Mouse (Mus musculus) bone marrow macrophage, adult 2 months (primary cell): ENCODE data around the gene Col11a2. TPM values are rescaled to one million over a fixed set of nuclear protein-coding genes. Genes with fewer than 3 reads are reported as not detected.

Experiments used
- H3K27ac ChIP-seq: 2 replicates; pipeline ENCODE4 v1.5.1; 2012; ENCODE audit warnings: low read depth, low read length; ENCODE audit not compliant: insufficient read depth
- H3K4me1 ChIP-seq: 2 replicates; pipeline ENCODE4 v1.6.1; 2012; ENCODE audit warnings: low read length; ENCODE audit not compliant: control insufficient read depth, insufficient read depth
- H3K4me3 ChIP-seq: 2 replicates; pipeline ENCODE4 v1.5.1; 2012; ENCODE audit warnings: mild to moderate bottlenecking, low read length, moderate library complexity; ENCODE audit not compliant: insufficient read depth
- CTCF ChIP-seq: IDR thresholded peaks from 2 replicates; pipeline ENCODE4 v1.5.1; 2012; ENCODE audit warnings: low read depth, mild to moderate bottlenecking, low read length, moderate library complexity
- POLR2A ChIP-seq: IDR thresholded peaks from 2 replicates; pipeline ENCODE4 v1.6.1; 2012; ENCODE audit warnings: mild to moderate bottlenecking, low read depth, low read length, borderline replicate concordance
- polyA plus RNA-seq: library from polyadenylated mRNA; stranded (reverse); fragments of >200 nt; gene quantifications from 2 replicates; pipeline ENCODE4 v1.2.4, GENCODE M21; 2012; ENCODE audit not compliant: missing spikeins, insufficient read depth, insufficient read length

Col11a2 gene
- polyA plus RNA-seq, 1 experiment: 0.51 TPM

- Histone ChIP-seq H3K4me1 (peaks cover 28% of the 10 kb centered on the region), H3K4me3 (no peak overlapping the region), H3K27ac (no peak overlapping the region)
- TF ChIP-seq CTCF: no peak
- no peak for TF ChIP-seq POLR2A
Measured at GRCm38 (mm10) chr17:34099531-34099930, 60.3 kb downstream of the Col11a2 start.

GRCm38 (mm10) chr17:34101185-34101584, 61.9 kb downstream of the Col11a2 start:
- Histone ChIP-seq H3K27ac (no peak overlapping the region), H3K4me3 (0 out of 2 replicates have a peak overlapping the region, but pooled peaks have one; percentile 9), H3K4me1 (peaks cover 27% of the 10 kb centered on the region)
- no peak for TF ChIP-seq POLR2A
- no peak for TF ChIP-seq CTCF

DNA sequence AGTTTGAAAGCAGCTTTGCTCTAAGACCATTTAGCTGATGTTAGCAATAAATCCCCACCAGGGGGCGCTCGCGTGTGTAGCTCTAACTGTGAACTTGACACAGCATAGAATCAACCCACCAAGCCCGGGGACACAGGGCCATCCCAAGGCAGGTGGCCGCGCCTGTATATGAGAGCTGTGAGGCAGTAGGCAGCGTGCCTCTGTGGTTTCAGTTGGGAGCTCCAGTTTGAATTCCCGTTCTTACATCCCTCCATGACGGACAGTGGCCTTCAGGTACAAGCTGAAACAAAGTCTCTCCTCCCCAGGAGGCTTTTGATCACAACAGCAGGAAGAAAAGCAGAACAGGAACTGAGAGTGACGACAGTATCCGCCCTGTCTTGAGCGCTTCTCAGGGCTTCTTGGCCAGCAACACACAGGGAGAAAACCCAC, 62.4 kb downstream of the Col11a2 start:
- H3K4me1 ChIP-seq: peaks cover 22% of the 10 kb centered on the region
- peak overlapping the region; percentile 85 for H3K27ac ChIP-seq
- TF ChIP-seq CTCF (peak; percentile 79), POLR2A (no peak)
- H3K4me3 ChIP-seq: peak overlapping the region; percentile 72

- TF ChIP-seq CTCF (no peak), POLR2A (no peak)
- Histone ChIP-seq H3K27ac (no peak overlapping the region), H3K4me3 (no peak overlapping the region), H3K4me1 (peaks cover 18% of the 10 kb centered on the region)
Measured at GRCm38 (mm10) chr17:34102831-34103230, 63.6 kb downstream of the Col11a2 start.

GRCm38 (mm10) chr17:34104804-34105203, 65.6 kb downstream of the Col11a2 start:
- Histone ChIP-seq H3K27ac (no peak overlapping the region), H3K4me3 (no peak overlapping the region), H3K4me1 (peaks cover 18% of the 10 kb centered on the region)
- TF ChIP-seq POLR2A (no peak), CTCF (no peak)

DNA sequence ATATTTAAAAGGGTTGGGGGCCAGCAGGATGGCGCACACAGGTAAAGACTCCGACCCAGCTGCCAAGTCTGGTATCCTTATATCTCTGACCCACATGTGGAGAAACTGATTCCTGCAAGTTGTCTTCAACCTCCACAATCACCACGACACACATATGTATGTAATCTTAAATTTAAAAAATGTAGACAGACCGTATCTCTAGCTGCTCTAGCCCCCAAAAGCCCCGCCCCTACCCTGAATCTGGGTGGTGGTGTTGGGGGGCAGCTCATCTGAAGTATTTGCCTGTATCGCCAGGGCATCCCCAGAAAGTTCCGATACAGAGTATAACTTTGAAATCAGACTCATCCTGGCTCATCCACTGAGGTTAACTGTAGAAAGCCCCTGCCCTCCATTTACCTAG, 67.3 kb downstream of the Col11a2 start:
- H3K4me1 ChIP-seq: peaks cover 13% of the 10 kb centered on the region
- H3K27ac ChIP-seq: no peak overlapping the region
- TF ChIP-seq POLR2A: no peak
- TF ChIP-seq CTCF: no peak
- H3K4me3 ChIP-seq: no peak overlapping the region

- H3K27ac ChIP-seq: no peak overlapping the region
- H3K4me3 ChIP-seq: no peak overlapping the region
- peaks cover 10% of the 10 kb centered on the region for H3K4me1 ChIP-seq
- TF ChIP-seq POLR2A (no peak), CTCF (no peak)
Measured at GRCm38 (mm10) chr17:34107109-34107867, 68.1 kb downstream of the Col11a2 start.

GRCm38 (mm10) chr17:34108460-34108859, 69.2 kb downstream of the Col11a2 start:
- peaks cover 3% of the 10 kb centered on the region; the same call in 1 of the 2 replicates for H3K4me1 ChIP-seq
- H3K27ac ChIP-seq: no peak overlapping the region
- TF ChIP-seq POLR2A: no peak
- TF ChIP-seq CTCF: no peak
- no peak overlapping the region for H3K4me3 ChIP-seq

DNA sequence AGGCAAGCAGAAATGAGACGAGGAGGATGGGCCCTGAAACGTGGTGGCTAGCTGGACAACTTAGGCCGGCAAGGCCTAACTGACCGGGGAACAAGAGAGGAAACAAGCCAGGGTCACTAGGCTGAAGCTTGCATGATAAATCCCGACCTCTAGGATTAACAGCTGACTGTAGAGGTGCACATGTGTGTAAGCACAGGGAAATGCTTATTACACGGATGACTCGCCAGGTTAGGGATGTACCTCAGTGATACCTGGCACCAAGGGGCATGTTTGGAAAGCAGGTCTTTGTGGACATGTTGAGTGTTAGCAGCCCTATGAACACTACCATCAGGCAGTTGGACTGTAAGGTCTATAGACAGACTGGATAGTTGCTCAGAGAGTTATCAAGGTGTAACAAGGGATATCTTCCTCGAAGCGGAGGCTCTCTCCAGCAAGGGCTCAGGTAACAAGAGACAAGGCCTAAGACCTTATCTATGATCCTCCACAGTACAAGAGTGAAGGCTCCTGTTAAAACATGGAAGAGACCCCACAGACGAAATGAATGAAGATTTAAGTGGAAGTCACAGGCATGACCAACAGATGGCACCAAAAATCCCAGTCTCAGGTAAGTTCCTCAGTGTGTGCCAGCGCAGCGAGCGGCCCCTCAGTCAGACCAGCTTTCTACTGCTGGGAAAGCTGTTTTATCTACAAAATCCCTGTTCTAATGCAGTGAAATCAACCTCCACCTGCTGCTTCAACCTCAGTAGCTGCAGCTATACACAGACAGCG, 70.0 kb downstream of the Col11a2 start:
- H3K4me1 ChIP-seq: peaks cover 7% of the 10 kb centered on the region; the same call in 1 of the 2 replicates
- H3K4me3 ChIP-seq: no peak overlapping the region
- TF ChIP-seq POLR2A (no peak), CTCF (no peak)
- H3K27ac ChIP-seq: no peak overlapping the region

DNA sequence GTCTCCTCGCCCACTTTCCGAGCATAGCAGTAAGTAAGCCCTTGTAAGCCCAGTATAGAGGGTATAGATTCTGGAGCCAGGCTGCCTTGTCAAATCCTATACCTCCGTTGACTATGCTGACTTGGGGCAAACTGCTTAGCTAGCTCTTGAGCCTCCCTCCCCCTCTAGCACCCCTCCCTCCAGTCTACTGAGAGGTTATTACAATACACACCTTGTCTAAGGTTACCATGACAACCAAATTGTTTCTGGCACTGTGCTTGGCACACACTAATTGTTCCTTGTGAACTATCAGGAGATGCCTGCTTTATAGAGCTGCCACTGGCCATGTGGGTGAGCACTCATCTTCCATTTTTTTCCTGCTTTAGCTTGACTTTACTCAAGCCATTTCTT, 70.6 kb downstream of the Col11a2 start:
- H3K27ac ChIP-seq: no peak overlapping the region
- peaks cover 11% of the 10 kb centered on the region for H3K4me1 ChIP-seq
- TF ChIP-seq CTCF (no peak), POLR2A (no peak)
- H3K4me3 ChIP-seq: no peak overlapping the region
